Mouse (Mus musculus): ENCODE data around the gene Nbea. TPM values are rescaled to one million over a fixed set of nuclear protein-coding genes. Genes with fewer than 3 reads are reported as not detected.

Nbea gene
- total RNA-seq (2023), result under 1 TPM in 1 of 2 experiments, not detected in 1; 0.15 TPM

GRCm38 (mm10) chr3:56183159-56184133 lies at the start of gene Nbea:
Gene Nbea (minus strand): TSS chr3:56183701.

DNA sequence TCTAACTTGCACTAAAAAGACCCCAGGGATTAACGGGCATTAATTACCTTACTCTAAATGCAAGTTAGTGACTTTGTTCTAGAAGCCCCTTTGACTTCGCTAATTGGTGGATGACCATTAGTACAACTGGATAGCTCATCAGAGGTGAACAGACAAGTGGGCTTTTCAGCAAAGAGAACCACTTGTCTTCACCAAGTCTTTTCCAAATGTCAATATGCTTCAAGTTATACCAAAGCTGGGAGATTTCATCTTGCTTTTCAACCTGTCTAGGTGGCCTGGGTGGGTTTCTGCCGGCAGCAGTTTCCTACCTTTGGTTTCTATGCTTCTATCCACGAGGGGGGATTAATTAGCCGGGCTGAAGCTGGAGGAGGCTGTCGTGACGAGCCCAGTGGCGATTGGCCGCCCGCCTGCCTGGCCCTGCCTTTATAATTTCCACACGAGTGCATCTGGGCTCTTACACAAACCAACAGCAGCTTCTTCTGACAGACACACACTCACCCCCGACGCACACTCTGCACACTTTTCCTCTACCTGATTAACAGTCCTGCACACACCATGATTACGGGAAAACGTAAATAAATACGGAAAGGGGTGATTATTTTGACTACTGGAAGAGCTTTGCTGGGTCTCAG lies 401.3 kb downstream of the Nbea start, which contains the start of gene Mab21l1:
Mab21l1 (plus strand) TSS at position 455 of the 632 bp plus-strand sequence.

